Comparison of ENCODE assay signal across 11 mouse cellular contexts in genomic region chr11:42650111-42650510, GRCm38 (mm10).
DNase-seq lines count a peak whose midpoint lies in the region; ATAC-seq and TF ChIP-seq lines count a peak whose summit lies in the region.
"Had no signal": no experiment of that assay in that cellular context is flagged by ENCODE, and none has a peak within 500 bp of the region (broad histone marks: within the 10 kb centered on the region; RNA-seq: fewer than 3 reads in every experiment).

No protein-coding gene starts in this region.

- H3K9ac ChIP-seq in hindbrain, embryonic 13.5 days = no peak overlapping the region
- no peak overlapping the region for H3K9ac ChIP-seq in hindbrain, embryonic 11.5 days (ENCODE audit: low read depth, low read length)
- H3K9ac ChIP-seq: liver, embryonic 15.5 days had no signal

- no peaks in the 10 kb centered on the region for H3K36me3 ChIP-seq in hindbrain, embryonic 13.5 days
- H3K36me3 ChIP-seq in hindbrain, embryonic 11.5 days (ENCODE audit: control insufficient read depth, insufficient read depth, low read length) = no peaks in the 10 kb centered on the region
- H3K36me3 ChIP-seq: liver, embryonic 15.5 days had no signal

- no peak for TF ChIP-seq CTCF in lung, adult 2 months (IDR thresholded peaks at IDR 0.05; ENCODE audit: insufficient read depth, low read length)

- peak; percentile 43; the same call in 1 of the 2 replicates for ATAC-seq in hindbrain, embryonic 13.5 days (ENCODE audit: low FRiP score)
- no peak for ATAC-seq in hindbrain, embryonic 11.5 days (ENCODE audit: low FRiP score)

- no peak overlapping the region for H3K4me2 ChIP-seq in hindbrain, embryonic 13.5 days
- H3K4me2 ChIP-seq in hindbrain, embryonic 11.5 days (replicated peaks; ENCODE audit: low read depth, low read length) = no peak overlapping the region
- H3K4me2 ChIP-seq: liver, embryonic 15.5 days had no signal

- intact Hi-C loops in left cerebral cortex, postnatal 10 days (cut with DNase I) = no loop called here

- 0 out of 2 replicates have a peak, but pooled peaks cover 4% of the 10 kb centered on the region for H3K4me1 ChIP-seq in hindbrain, embryonic 13.5 days (replicated peaks)
- no peaks in the 10 kb centered on the region for H3K4me1 ChIP-seq in hindbrain, embryonic 11.5 days (replicated peaks; ENCODE audit: control insufficient read depth, insufficient read depth, low read length)
- H3K4me1 ChIP-seq in lung, adult 2 months (ENCODE audit: control insufficient read depth, insufficient read depth, low read length) = no peaks in the 10 kb centered on the region
- H3K4me1 ChIP-seq: liver, embryonic 15.5 days had no signal

- H3K9me3 ChIP-seq in hindbrain, embryonic 13.5 days = no peaks in the 10 kb centered on the region
- H3K9me3 ChIP-seq in hindbrain, embryonic 11.5 days (ENCODE audit: control insufficient read depth, low read length) = no peaks in the 10 kb centered on the region
- H3K9me3 ChIP-seq: liver, embryonic 15.5 days had no signal

- H3K27ac ChIP-seq in hindbrain, embryonic 13.5 days = no peak overlapping the region
- no peak overlapping the region for H3K27ac ChIP-seq in hindbrain, embryonic 11.5 days (ENCODE audit: low read depth, low read length)
- H3K27ac ChIP-seq: liver, embryonic 15.5 days had no signal

- no peak for DNase-seq in hindbrain, embryonic 11.5 days (ENCODE audit: low spot score)
- DNase-seq in lung, postnatal 10 days = peak; percentile 4
- no peak for DNase-seq in lung, adult 2 months
- DNase-seq in embryo, embryonic 11 days = peak; percentile 3
- DNase-seq in mesoderm, embryonic 11.5 days (ENCODE audit: low read depth, low spot score) = peak; percentile 26
- DNase-seq in urinary bladder, postnatal 10 days (ENCODE audit: low spot score) = no peak
- DNase-seq in left cerebral cortex, postnatal 10 days (ENCODE audit: extremely low spot score in 1 of 2, low spot score in 2 of 2) = no peak
- DNase-seq: adrenal gland, adult 2 months; B cell, adult 2 months had no signal

- TF ChIP-seq POLR2A in lung, adult 2 months (IDR thresholded peaks at IDR 0.05; ENCODE audit: borderline replicate concordance, extremely low read depth, low read depth, low read length) = no peak

- no peaks in the 10 kb centered on the region for H3K27me3 ChIP-seq in hindbrain, embryonic 13.5 days
- no peaks in the 10 kb centered on the region for H3K27me3 ChIP-seq in hindbrain, embryonic 11.5 days (ENCODE audit: control insufficient read depth, insufficient read depth, low read length)
- H3K27me3 ChIP-seq: liver, embryonic 15.5 days had no signal

- WGBS in hindbrain, embryonic 13.5 days = 52% methylated on average over 5 of the region's 5 CpGs
- 65% methylated on average over 5 of the region's 5 CpGs for WGBS in hindbrain, embryonic 11.5 days
- 52% methylated on average over 5 of the region's 5 CpGs for WGBS in lung, adult 2 months

- H3K4me3 ChIP-seq in hindbrain, embryonic 13.5 days = no peak overlapping the region
- no peak overlapping the region for H3K4me3 ChIP-seq in hindbrain, embryonic 11.5 days (ENCODE audit: low read depth, low read length)
- H3K4me3 ChIP-seq in lung, adult 2 months (replicated peaks; ENCODE audit: extremely low read depth, low read depth, low read length) = no peak overlapping the region
- H3K4me3 ChIP-seq: liver, embryonic 15.5 days had no signal

Comparison
In these comparisons a context has a peak if more than half of its experiments do, and no peak if none do; other contexts are left out.
1. DNase-seq: peak in lung, postnatal 10 days (single experiment), embryo, embryonic 11 days (single experiment) and mesoderm, embryonic 11.5 days (single experiment); none in hindbrain, embryonic 11.5 days (single experiment), lung, adult 2 months (single experiment), urinary bladder, postnatal 10 days (single experiment) and left cerebral cortex, postnatal 10 days (0 of 2).